Mouse (Mus musculus): ENCODE data around the gene Ccl8. TPM values are rescaled to one million over a fixed set of nuclear protein-coding genes. Genes with fewer than 3 reads are reported as not detected.

Ccl8 gene
- polyA plus RNA-seq (2014; fragmentation: Nextera tagmentation; extraction: Ambion mirVana), result not detected in 2 replicates

DNA sequence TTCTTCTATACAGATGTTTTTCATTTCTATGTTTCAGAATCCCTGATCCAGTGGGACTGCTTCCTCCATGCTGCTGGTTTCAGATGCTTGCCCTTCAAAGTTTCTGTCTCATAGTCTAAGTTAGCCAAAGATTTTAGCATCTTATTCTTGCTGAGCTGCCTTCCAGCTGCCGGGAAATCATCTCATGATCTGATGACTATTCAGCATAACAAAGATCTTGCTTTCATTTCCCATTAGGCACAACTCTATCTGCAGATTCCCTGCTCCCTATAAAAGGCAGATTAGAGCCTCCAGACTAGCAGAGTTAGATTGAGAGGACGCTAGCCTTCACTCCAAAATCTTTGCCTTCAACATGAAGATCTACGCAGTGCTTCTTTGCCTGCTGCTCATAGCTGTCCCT, at the start of gene Ccl8:
Ccl8 (plus strand) TSS at position 301 of the 400 bp plus-strand sequence.
- Histone ChIP-seq H3K27ac (replicated peaks in 1 of 2; ENCODE audit: control insufficient read depth in 1 of 2, insufficient read depth in 1 of 2, low read depth in 2 of 2, low read length in 2 of 2) (no peak within 1 kb of the TSS), H3K4me1 (ENCODE audit: control insufficient read depth in 2 of 2, insufficient read depth in 2 of 2, low read length in 2 of 2) (no peaks in the 10 kb centered on the region), H3K27me3 (ENCODE audit: control insufficient read depth, insufficient read depth, low read length) (no peaks in the 10 kb centered on the region), H3K9me3 (ENCODE audit: control insufficient read depth, low read length) (no peaks in the 10 kb centered on the region), H3K4me3 (ENCODE audit: control insufficient read depth in 1 of 2, insufficient read depth in 1 of 2, low read depth in 1 of 2, low read length in 2 of 2) (no peak within 1 kb of the TSS), H3K9ac (ENCODE audit: low read length) (no peak within 1 kb of the TSS), H3K36me3 (ENCODE audit: control insufficient read depth, insufficient read depth, low read length) (no peaks in the 10 kb centered on the region), H3K4me2 (ENCODE audit: low read length) (no peak within 1 kb of the TSS)
- no peak for ATAC-seq (ENCODE audit: insufficient number of reproducible peaks, insufficient read depth, low FRiP score, low read depth)
- 72% methylated on average over 3 of the region's 3 CpGs for WGBS

DNA sequence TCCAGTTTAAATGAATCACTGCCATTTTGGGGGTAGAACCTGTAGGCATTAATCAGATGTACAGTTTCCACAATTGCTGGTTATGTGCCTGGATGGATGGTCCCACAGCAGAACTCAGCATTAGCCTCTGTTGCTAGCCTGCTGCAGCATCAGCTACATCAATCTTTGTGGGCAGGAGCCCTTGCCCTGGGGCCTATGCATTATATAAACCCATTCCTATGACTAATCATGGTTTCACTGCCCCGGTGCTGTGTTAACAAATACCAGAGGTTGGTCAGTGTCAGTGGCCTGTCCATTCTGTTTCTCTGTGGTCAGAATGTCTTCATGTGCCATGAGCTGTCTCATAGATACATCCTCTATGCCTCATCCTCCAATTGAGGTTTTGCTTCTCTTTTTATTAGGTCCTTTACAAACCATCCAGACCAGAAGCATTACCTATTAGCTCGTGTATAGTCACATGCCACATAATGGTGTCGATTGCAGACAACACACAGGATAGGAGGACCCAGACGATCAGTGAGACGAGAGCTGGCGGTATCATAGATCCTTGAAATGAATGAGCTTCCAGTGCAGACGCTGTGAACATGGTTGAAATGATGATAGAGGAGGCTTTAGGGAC, 47.9 kb upstream of the Ccl8 start:
- Histone ChIP-seq H3K4me3 (ENCODE audit: control insufficient read depth in 1 of 2, insufficient read depth in 1 of 2, low read depth in 1 of 2, low read length in 2 of 2) (no peak overlapping the region), H3K4me1 (ENCODE audit: control insufficient read depth in 2 of 2, insufficient read depth in 2 of 2, low read length in 2 of 2) (no peaks in the 10 kb centered on the region), H3K9ac (ENCODE audit: low read length) (no peak overlapping the region), H3K27me3 (ENCODE audit: control insufficient read depth, insufficient read depth, low read length) (no peaks in the 10 kb centered on the region), H3K27ac (replicated peaks in 1 of 2; ENCODE audit: control insufficient read depth in 1 of 2, insufficient read depth in 1 of 2, low read depth in 2 of 2, low read length in 2 of 2) (no peak overlapping the region), H3K4me2 (ENCODE audit: low read length) (no peak overlapping the region), H3K9me3 (ENCODE audit: control insufficient read depth, low read length) (no peaks in the 10 kb centered on the region), H3K36me3 (ENCODE audit: control insufficient read depth, insufficient read depth, low read length) (no peaks in the 10 kb centered on the region)
- WGBS, result 70% methylated on average over 7 of the region's 7 CpGs
- no peak for ATAC-seq (ENCODE audit: insufficient number of reproducible peaks, insufficient read depth, low FRiP score, low read depth)

DNA sequence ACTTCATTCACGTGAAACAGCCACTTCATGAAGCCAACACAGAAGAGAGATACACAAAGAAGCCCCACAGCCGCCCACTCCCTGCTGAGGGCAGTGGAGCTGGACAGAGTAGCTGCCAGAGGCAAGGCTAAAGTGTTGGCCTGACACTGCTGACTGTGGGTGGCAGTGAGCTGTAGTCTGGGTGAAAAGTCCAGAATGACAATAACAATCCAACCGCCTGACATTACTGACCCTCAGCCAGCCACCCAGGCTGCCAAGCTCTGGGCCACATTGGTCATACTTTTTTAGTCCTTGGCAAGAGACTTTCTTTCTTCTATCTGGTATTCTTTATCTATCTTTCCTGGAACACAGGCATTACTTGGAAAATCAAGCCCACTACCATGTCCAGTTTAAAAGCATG, 43.9 kb upstream of the Ccl8 start:
- no peak overlapping the region for H3K4me2 ChIP-seq (ENCODE audit: low read length)
- no peaks in the 10 kb centered on the region for H3K36me3 ChIP-seq (ENCODE audit: control insufficient read depth, insufficient read depth, low read length)
- no peaks in the 10 kb centered on the region for H3K27me3 ChIP-seq (ENCODE audit: control insufficient read depth, insufficient read depth, low read length)
- H3K9me3 ChIP-seq (ENCODE audit: control insufficient read depth, low read length), result 0 out of 2 replicates have a peak, but pooled peaks cover 2% of the 10 kb centered on the region
- no peak for ATAC-seq (ENCODE audit: insufficient number of reproducible peaks, insufficient read depth, low FRiP score, low read depth)
- no peak overlapping the region for H3K4me3 ChIP-seq (ENCODE audit: control insufficient read depth in 1 of 2, insufficient read depth in 1 of 2, low read depth in 1 of 2, low read length in 2 of 2)
- no peaks in the 10 kb centered on the region for H3K4me1 ChIP-seq (ENCODE audit: control insufficient read depth in 2 of 2, insufficient read depth in 2 of 2, low read length in 2 of 2)
- H3K9ac ChIP-seq (ENCODE audit: low read length), result no peak overlapping the region
- no peak overlapping the region for H3K27ac ChIP-seq (replicated peaks in 1 of 2; ENCODE audit: control insufficient read depth in 1 of 2, insufficient read depth in 1 of 2, low read depth in 2 of 2, low read length in 2 of 2)
- 73% methylated on average over 3 of the region's 3 CpGs for WGBS

DNA sequence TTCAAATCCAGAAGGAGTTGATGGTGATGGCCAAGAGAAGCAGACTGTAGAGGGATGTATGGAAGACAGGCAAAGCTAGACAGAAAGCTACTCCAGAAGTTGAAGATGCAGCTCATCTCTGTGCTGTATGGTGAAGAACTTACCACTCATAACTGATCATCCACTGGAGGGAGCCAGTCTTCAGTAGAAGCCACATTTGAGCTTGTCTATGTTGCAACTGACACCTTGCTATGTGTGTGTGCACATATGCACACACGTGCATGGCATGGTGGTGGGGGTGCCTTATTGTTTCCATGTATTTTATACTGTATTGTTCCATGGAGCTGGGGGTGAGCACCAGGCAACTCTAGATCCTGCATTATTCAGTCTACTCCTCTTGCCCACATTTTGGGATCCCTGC, 42.6 kb upstream of the Ccl8 start:
- no peaks in the 10 kb centered on the region for H3K36me3 ChIP-seq (ENCODE audit: control insufficient read depth, insufficient read depth, low read length)
- no peak for ATAC-seq (ENCODE audit: insufficient number of reproducible peaks, insufficient read depth, low FRiP score, low read depth)
- no peaks in the 10 kb centered on the region for H3K4me1 ChIP-seq (ENCODE audit: control insufficient read depth in 2 of 2, insufficient read depth in 2 of 2, low read length in 2 of 2)
- no peak overlapping the region for H3K27ac ChIP-seq (replicated peaks in 1 of 2; ENCODE audit: control insufficient read depth in 1 of 2, insufficient read depth in 1 of 2, low read depth in 2 of 2, low read length in 2 of 2)
- WGBS, result 57% methylated on average over 1 of the region's 1 CpGs
- H3K4me2 ChIP-seq (ENCODE audit: low read length), result no peak overlapping the region
- no peak overlapping the region for H3K4me3 ChIP-seq (ENCODE audit: control insufficient read depth in 1 of 2, insufficient read depth in 1 of 2, low read depth in 1 of 2, low read length in 2 of 2)
- H3K9me3 ChIP-seq (ENCODE audit: control insufficient read depth, low read length), result 0 out of 2 replicates have a peak, but pooled peaks cover 2% of the 10 kb centered on the region
- no peaks in the 10 kb centered on the region for H3K27me3 ChIP-seq (ENCODE audit: control insufficient read depth, insufficient read depth, low read length)
- no peak overlapping the region for H3K9ac ChIP-seq (ENCODE audit: low read length)

DNA sequence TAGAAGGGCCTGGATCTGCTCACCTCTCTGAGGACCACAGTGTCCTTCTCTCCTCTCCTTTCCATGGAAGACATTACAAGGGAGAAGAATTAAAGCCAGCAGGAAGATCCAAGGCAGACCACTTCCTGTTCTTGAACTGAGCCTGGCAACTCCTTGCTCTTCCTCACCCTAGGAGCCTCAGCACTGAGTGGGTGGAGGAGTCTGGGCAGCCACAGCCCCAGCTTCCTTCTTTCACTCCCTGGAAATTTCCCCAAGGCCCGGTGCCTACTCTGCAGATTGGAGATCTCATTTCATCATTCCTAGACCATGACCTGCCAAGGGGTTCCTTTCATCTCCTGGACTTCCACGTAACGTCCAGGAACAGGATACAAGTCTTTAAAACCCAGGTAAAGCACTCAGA, 42.0 kb upstream of the Ccl8 start:
- no peak overlapping the region for H3K4me2 ChIP-seq (ENCODE audit: low read length)
- 66% methylated on average over 3 of the region's 3 CpGs for WGBS
- no peak for ATAC-seq (ENCODE audit: insufficient number of reproducible peaks, insufficient read depth, low FRiP score, low read depth)

DNA sequence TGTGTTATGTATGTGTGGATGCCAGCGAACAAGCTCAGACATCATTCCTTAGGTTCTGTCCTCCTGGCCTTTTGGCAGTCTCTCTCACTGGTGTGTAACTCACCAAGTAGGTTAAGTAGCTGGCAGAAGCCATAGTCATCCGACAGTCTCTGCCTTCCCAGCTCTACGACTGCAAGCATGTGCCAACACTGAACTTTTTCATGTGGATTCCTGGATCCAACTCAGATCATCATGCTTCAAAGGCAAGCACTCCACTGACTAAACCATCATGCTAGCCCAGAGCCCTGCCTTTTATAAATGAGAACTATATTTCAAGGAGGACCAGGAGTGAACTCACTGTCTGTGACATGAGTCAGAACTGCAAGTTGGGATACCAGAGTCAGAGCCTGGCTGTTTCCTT, 41.3 kb upstream of the Ccl8 start:
- Histone ChIP-seq H3K9me3 (ENCODE audit: control insufficient read depth, low read length) (0 out of 2 replicates have a peak, but pooled peaks cover 2% of the 10 kb centered on the region), H3K9ac (ENCODE audit: low read length) (no peak overlapping the region)
- 80% methylated on average over 3 of the region's 3 CpGs for WGBS

More for the DNA sequence above, 42.0 kb upstream of the Ccl8 start:
- Histone ChIP-seq H3K4me1 (ENCODE audit: control insufficient read depth in 2 of 2, insufficient read depth in 2 of 2, low read length in 2 of 2) (no peaks in the 10 kb centered on the region), H3K9ac (ENCODE audit: low read length) (no peak overlapping the region), H3K36me3 (ENCODE audit: control insufficient read depth, insufficient read depth, low read length) (no peaks in the 10 kb centered on the region), H3K4me3 (ENCODE audit: control insufficient read depth in 1 of 2, insufficient read depth in 1 of 2, low read depth in 1 of 2, low read length in 2 of 2) (no peak overlapping the region), H3K9me3 (ENCODE audit: control insufficient read depth, low read length) (0 out of 2 replicates have a peak, but pooled peaks cover 2% of the 10 kb centered on the region), H3K27me3 (ENCODE audit: control insufficient read depth, insufficient read depth, low read length) (no peaks in the 10 kb centered on the region), H3K27ac (replicated peaks in 1 of 2; ENCODE audit: control insufficient read depth in 1 of 2, insufficient read depth in 1 of 2, low read depth in 2 of 2, low read length in 2 of 2) (no peak overlapping the region)

DNA sequence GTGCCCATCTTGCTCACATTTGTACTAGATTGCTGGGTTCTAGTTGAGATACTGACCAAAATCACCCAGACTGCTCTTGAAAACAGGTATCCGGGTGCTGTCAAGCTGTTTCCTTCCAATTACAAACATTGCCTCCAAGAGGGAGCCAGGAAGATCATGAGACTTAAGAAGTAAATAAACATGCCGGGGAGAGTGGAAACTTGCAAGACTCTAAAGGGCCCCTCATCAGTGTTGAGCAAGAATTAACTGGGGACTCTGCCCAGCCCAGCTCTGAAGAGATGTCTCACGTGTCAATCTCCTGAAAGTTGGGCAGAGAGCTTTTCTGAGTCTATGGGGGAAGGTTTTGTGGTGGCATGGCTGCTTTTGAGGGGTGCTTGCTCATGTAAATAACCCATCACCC, 38.0 kb upstream of the Ccl8 start:
- Histone ChIP-seq H3K36me3 (ENCODE audit: control insufficient read depth, insufficient read depth, low read length) (no peaks in the 10 kb centered on the region), H3K4me3 (ENCODE audit: control insufficient read depth in 1 of 2, insufficient read depth in 1 of 2, low read depth in 1 of 2, low read length in 2 of 2) (no peak overlapping the region), H3K27ac (replicated peaks in 1 of 2; ENCODE audit: control insufficient read depth in 1 of 2, insufficient read depth in 1 of 2, low read depth in 2 of 2, low read length in 2 of 2) (no peak overlapping the region), H3K27me3 (ENCODE audit: control insufficient read depth, insufficient read depth, low read length) (no peaks in the 10 kb centered on the region), H3K9ac (ENCODE audit: low read length) (no peak overlapping the region), H3K4me1 (ENCODE audit: control insufficient read depth in 2 of 2, insufficient read depth in 2 of 2, low read length in 2 of 2) (no peaks in the 10 kb centered on the region), H3K9me3 (ENCODE audit: control insufficient read depth, low read length) (0 out of 2 replicates have a peak, but pooled peaks cover 2% of the 10 kb centered on the region), H3K4me2 (ENCODE audit: low read length) (no peak overlapping the region)
- ATAC-seq (ENCODE audit: insufficient number of reproducible peaks, insufficient read depth, low FRiP score, low read depth), result no peak
- WGBS, result 63% methylated on average over 3 of the region's 3 CpGs

More for the DNA sequence above, 41.3 kb upstream of the Ccl8 start:
- H3K4me3 ChIP-seq (ENCODE audit: control insufficient read depth in 1 of 2, insufficient read depth in 1 of 2, low read depth in 1 of 2, low read length in 2 of 2), result no peak overlapping the region
- no peaks in the 10 kb centered on the region for H3K36me3 ChIP-seq (ENCODE audit: control insufficient read depth, insufficient read depth, low read length)
- no peaks in the 10 kb centered on the region for H3K27me3 ChIP-seq (ENCODE audit: control insufficient read depth, insufficient read depth, low read length)
- no peak overlapping the region for H3K27ac ChIP-seq (replicated peaks in 1 of 2; ENCODE audit: control insufficient read depth in 1 of 2, insufficient read depth in 1 of 2, low read depth in 2 of 2, low read length in 2 of 2)
- ATAC-seq (ENCODE audit: insufficient number of reproducible peaks, insufficient read depth, low FRiP score, low read depth), result no peak
- H3K4me2 ChIP-seq (ENCODE audit: low read length), result no peak overlapping the region
- H3K4me1 ChIP-seq (ENCODE audit: control insufficient read depth in 2 of 2, insufficient read depth in 2 of 2, low read length in 2 of 2), result no peaks in the 10 kb centered on the region

Data from heart, embryonic 14.5 days (tissue).